Mouse (Mus musculus): Measurements from ENCODE around the gene Dchs2.

Gene Dchs2

DNA sequence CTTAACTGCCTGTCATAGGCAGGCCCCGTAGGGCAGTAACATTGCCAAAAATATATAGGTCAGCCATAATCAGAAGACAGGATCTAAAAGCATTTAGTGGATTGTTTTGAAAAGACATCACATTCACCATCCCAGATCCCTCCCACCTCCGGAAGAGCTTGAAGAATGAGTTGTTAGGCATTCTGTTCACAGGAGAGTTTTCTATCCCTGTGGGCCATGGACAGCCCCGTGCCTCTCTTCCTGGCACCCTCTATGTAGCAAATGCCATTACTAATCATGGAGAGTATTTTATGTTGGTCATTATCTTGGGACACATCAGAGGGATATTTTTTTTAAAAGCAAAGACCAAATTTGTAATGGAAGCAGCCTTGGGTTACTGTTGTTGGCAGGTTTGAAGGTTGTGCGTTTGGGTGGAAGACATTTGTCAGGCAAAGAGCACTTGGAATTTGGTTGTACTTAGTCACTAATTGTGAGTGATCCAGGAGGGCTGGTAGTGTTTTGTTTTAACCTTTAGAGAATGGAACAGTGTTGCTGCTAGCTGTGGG is 122.3 kb downstream of the Dchs2 start:
- no peak for DNase-seq (ENCODE audit: low read depth, low spot score)
- Histone ChIP-seq H3K36me3 (ENCODE audit: control insufficient read depth, insufficient read depth, low read length, poor library complexity, severe bottlenecking) (no peaks in the 10 kb centered on the region), H3K27me3 (ENCODE audit: control insufficient read depth, insufficient read depth, low read length, poor library complexity, severe bottlenecking) (no peaks in the 10 kb centered on the region)

DNA sequence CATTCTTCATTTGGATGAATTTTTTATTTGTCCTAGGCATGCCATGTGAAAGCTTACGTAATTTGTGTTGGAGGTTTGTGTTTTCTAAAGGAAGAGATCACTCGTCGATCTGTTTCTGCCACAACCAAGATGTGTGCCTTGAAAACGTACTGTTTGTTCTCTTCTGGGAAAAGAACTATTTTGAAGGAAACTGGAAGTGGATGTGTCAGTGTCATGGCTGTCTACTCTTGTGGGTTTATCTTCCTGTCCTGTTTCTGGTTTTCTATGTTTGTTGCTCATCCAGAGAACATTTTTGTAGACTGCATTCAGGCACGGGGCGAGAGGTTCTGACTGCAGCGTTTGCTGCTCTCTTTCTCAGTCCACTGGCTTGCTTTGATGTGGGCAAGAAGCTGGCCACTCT is 124.2 kb downstream of the Dchs2 start:
- DNase-seq (ENCODE audit: low read depth, low spot score), result no peak
- Histone ChIP-seq H3K27me3 (ENCODE audit: control insufficient read depth, insufficient read depth, low read length, poor library complexity, severe bottlenecking) (no peaks in the 10 kb centered on the region), H3K36me3 (ENCODE audit: control insufficient read depth, insufficient read depth, low read length, poor library complexity, severe bottlenecking) (no peaks in the 10 kb centered on the region)

DNA sequence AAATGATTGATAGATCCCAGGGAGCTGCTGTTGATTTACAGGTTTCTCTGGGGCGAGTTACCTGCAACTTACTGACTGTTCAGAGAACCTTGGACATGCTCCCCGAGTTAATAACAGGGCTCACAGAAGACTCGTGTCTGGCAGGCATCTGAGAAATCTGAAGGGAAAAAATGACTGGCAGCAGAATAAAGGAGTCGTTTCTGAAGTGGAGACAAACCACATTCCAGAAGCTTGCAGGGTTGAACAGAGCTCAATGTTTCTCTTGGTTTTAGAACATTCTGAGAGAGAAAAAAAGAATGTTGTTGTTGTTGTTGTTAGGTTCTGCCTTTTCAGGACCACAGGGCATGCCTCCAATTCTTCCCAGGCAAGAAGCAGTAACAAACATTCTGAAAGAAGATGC is 131.7 kb downstream of the Dchs2 start:
- no peak for DNase-seq (ENCODE audit: low read depth, low spot score)
- Histone ChIP-seq H3K36me3 (ENCODE audit: control insufficient read depth, insufficient read depth, low read length, poor library complexity, severe bottlenecking) (no peaks in the 10 kb centered on the region), H3K27me3 (ENCODE audit: control insufficient read depth, insufficient read depth, low read length, poor library complexity, severe bottlenecking) (no peaks in the 10 kb centered on the region)

DNA sequence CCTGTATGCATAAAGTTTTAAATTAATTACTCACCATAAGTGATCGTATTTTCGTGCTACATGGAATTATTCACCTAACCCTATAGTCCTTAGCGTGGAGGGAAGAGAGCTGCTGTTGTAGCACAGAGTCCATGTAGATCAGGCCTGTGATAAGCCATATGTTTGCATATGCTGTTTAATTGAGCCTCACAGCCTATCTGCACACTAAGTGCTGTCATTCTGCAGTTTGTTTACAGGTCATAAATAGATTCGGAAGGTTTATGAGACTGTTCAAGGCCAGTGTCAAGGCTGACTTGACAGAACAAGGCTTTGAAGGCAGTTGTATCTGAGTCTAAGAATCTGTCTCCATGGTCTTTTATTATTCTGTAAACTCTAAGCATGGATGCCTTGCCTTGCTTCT is 138.3 kb downstream of the Dchs2 start:
- no peaks in the 10 kb centered on the region for H3K27me3 ChIP-seq (ENCODE audit: control insufficient read depth, insufficient read depth, low read length, poor library complexity, severe bottlenecking)
- DNase-seq (ENCODE audit: low read depth, low spot score), result no peak
- no peaks in the 10 kb centered on the region for H3K36me3 ChIP-seq (ENCODE audit: control insufficient read depth, insufficient read depth, low read length, poor library complexity, severe bottlenecking)

DNA sequence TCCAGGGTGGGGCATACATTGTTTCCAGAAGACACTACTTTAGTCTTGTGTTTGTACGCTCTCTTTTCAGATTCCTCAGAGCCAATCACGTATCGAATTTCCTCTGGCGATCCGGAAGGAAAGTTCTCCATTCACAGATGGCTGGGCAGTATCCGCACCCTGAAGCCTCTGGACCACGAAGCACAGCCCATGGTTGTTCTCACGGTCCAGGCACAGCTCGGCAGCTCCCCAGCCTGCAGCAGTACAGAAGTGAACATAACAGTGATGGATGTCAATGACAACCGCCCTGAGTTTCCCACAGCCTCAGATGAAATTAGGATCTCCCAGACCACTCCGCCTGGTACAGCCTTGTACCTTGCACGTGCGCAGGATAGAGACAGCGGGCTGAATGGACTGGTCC is 142.5 kb downstream of the Dchs2 start:
- DNase-seq (ENCODE audit: low read depth, low spot score), result no peak
- Histone ChIP-seq H3K36me3 (ENCODE audit: control insufficient read depth, insufficient read depth, low read length, poor library complexity, severe bottlenecking) (no peaks in the 10 kb centered on the region), H3K27me3 (ENCODE audit: control insufficient read depth, insufficient read depth, low read length, poor library complexity, severe bottlenecking) (no peaks in the 10 kb centered on the region)

DNA sequence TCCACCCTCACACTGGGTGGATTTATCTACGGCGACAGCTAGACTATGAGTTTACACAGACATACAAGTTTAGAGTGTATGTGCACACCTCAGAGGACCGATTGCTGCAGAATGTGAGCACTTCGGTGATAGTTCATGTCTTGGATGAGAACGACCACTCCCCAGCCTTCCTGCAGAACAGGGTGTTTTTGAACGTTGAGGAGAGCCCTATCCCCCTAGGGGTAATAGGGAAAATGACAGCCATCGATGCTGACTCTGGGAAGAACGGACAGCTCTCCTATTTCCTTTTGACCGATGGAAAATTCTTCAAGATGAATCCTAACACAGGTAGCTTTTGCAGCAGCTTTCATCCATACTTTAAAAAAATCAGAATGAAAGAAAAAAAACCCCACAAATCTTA is 143.2 kb downstream of the Dchs2 start:
- no peaks in the 10 kb centered on the region for H3K27me3 ChIP-seq (ENCODE audit: control insufficient read depth, insufficient read depth, low read length, poor library complexity, severe bottlenecking)
- H3K36me3 ChIP-seq (ENCODE audit: control insufficient read depth, insufficient read depth, low read length, poor library complexity, severe bottlenecking), result no peaks in the 10 kb centered on the region
- no peak for DNase-seq (ENCODE audit: low read depth, low spot score)

DNA sequence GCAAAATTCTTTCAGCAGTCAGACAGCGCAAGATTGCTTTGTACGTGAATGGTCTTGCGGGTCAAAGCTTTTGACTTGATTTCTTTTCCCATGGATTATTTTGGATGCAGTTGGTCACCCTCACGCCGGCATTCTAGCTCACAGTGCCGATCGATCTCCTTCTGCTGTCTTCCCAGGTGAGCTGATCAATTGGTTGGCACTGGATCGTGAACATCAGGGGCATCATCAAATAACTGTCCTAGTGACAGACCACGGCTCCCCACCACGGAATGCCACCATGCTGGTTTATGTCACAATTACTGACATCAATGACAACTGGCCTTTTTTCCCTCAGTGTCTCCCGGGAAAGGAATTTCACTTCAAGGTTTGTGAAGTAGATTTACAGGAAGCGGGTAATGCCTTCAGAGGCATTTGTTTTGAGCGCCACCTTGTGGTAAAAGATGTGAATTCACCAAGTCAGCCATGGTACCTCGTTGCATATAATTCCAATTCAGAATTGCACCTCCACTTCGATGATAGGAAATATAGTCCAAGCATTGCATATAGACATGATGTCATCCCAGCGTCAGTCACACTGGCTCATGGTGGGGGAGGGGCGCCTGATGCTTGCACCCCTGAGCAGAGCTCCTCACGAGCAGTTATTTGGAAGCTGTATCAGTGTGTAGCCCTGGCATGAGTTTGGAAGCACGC is 146.0 kb downstream of the Dchs2 start:
- peak; percentile 36 for DNase-seq (ENCODE audit: low read depth, low spot score)
- no peaks in the 10 kb centered on the region for H3K36me3 ChIP-seq (ENCODE audit: control insufficient read depth, insufficient read depth, low read length, poor library complexity, severe bottlenecking)
- no peaks in the 10 kb centered on the region for H3K27me3 ChIP-seq (ENCODE audit: control insufficient read depth, insufficient read depth, low read length, poor library complexity, severe bottlenecking)

DNA sequence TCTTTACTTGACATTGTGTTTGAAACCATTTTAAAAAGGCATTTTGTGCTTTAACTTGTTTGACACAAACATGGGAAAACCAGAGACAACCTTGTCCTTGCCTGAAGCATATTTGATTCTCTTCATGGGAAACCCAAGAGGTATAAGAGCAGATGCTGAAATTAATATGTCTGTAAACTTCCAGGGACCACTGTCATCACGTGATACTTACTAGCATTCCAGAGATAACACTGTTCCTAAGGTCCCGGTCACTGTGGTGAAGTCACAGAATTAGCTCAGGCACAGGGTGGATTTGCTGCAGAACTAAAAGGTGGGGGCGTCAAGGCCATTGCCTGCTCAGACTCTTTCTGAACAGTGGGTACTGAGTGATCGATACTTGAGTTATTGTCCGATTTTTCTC is 148.0 kb downstream of the Dchs2 start:
- no peak for DNase-seq (ENCODE audit: low read depth, low spot score)
- H3K27me3 ChIP-seq (ENCODE audit: control insufficient read depth, insufficient read depth, low read length, poor library complexity, severe bottlenecking), result no peaks in the 10 kb centered on the region
- no peaks in the 10 kb centered on the region for H3K36me3 ChIP-seq (ENCODE audit: control insufficient read depth, insufficient read depth, low read length, poor library complexity, severe bottlenecking)

DNA sequence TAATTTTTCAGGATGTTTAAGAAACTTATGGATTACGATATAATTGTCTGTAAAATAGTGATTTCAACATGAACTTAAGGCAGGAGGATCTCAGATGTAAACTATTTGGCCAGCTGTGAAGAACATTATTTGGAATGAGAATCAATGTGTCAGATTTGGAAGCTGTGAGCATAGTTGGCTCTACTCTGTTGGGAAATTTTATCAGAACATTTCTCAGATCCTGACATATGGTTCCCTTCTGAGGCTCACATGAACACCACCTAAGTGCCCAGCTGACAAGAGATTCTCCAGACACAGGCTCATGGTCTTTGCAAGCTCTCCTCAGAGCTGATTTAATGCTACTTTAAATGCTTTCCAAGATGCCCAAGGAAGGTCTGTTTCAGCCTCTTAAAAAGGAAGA is 156.1 kb downstream of the Dchs2 start:
- no peaks in the 10 kb centered on the region for H3K36me3 ChIP-seq (ENCODE audit: control insufficient read depth, insufficient read depth, low read length, poor library complexity, severe bottlenecking)
- DNase-seq (ENCODE audit: low read depth, low spot score), result no peak

DNA sequence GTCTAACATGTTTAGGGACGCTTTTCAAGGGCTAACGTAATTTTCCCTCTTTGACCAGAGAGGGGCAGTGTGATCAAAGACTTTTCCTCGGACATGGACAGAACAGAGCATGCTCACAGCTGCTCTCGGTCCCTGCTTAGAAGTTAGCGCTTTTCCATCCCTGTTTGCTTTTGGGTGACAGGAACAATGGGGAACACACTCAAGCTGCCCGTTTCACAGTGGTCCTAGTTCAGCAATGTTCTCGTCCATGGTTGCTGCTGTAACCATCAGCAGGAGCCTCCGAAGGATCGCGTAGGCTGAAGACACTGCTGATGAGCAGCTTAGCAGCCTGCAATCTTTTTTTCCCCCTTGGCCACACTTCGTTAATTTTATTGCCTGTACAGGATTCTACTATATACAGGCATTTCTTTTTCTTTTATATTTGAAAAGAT is 159.2 kb downstream of the Dchs2 start:
- Histone ChIP-seq H3K36me3 (ENCODE audit: control insufficient read depth, insufficient read depth, low read length, poor library complexity, severe bottlenecking) (no peaks in the 10 kb centered on the region), H3K27me3 (ENCODE audit: control insufficient read depth, insufficient read depth, low read length, poor library complexity, severe bottlenecking) (no peaks in the 10 kb centered on the region)
- DNase-seq (ENCODE audit: low read depth, low spot score), result no peak

More for the DNA sequence above, 156.1 kb downstream of the Dchs2 start:
- H3K27me3 ChIP-seq (ENCODE audit: control insufficient read depth, insufficient read depth, low read length, poor library complexity, severe bottlenecking), result no peaks in the 10 kb centered on the region

DNA sequence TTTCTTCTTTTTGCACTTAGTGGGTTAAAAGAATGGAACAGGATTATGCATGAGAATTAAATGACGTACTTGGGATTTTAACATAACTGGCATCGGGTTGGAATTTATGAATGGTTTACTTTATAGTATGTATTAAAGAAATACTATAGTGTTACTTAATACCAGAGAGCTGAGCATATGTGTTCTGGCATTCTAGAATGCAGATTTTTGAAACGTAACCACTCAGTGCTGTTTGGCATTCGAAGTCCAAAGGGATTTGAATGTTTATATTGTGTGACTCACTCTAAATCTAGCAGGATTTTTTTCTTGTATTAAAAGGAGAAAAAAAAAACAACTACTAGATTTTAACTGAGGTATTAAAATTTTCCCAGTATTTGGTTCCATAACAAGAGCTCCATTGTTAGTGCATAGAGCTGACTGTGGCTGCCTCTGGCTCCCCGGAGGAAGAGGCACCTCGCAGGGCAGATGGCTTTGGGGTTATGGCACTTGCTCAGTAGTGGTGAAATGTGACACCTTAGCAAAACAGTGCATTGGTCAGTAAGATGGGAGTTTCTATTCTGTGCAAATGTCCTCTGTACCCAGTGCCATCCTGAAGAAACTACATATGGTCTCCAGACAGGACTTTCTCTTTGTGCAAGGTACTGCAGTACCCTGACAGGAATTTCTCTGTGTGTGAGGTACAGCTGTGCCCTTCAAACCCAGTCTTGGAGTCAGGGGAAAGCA is 160.5 kb downstream of the Dchs2 start:
- no peaks in the 10 kb centered on the region for H3K27me3 ChIP-seq (ENCODE audit: control insufficient read depth, insufficient read depth, low read length, poor library complexity, severe bottlenecking)
- no peak for DNase-seq (ENCODE audit: low read depth, low spot score)
- no peaks in the 10 kb centered on the region for H3K36me3 ChIP-seq (ENCODE audit: control insufficient read depth, insufficient read depth, low read length, poor library complexity, severe bottlenecking)

DNA sequence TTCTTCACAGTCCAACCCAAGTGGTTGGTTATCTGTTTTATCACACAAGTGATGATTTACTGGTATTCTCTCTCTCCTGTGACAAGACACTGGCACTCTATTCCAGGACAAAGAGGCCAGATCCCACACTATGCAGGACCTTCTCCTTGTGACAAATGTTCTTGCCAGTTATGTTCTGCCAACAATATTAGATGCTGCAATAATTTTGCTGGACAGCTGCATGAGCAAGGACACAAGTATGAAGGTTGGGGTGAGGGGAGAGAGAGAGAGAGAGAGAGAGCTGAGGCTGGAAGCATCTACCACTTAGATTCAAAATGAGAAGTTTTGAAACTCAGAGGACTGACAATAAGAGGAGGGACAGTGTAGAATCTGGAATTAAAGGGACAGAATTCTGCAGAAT is 162.7 kb downstream of the Dchs2 start:
- Histone ChIP-seq H3K27me3 (ENCODE audit: control insufficient read depth, insufficient read depth, low read length, poor library complexity, severe bottlenecking) (no peaks in the 10 kb centered on the region), H3K36me3 (ENCODE audit: control insufficient read depth, insufficient read depth, low read length, poor library complexity, severe bottlenecking) (no peaks in the 10 kb centered on the region)
- no peak for DNase-seq (ENCODE audit: low read depth, low spot score)

DNA sequence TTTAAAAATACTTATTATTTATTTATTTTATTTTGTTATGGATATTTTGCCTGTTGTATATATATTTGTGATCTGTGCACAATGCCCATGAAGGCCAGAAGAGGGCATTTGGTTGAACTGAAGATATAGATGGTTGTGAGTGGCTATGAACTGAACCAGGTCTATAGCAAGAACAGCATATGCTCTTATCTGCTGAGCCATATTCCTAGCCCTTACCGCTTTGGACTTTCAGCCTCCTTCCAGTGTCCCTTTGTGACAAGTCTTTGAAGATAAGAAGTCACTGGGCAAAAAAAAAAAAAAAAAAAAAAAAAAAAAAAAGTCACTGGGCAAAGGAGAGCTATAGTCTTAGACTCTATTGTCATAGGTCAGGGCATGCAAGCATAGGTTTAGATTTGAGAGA is 163.2 kb downstream of the Dchs2 start:
- H3K36me3 ChIP-seq (ENCODE audit: control insufficient read depth, insufficient read depth, low read length, poor library complexity, severe bottlenecking), result no peaks in the 10 kb centered on the region
- DNase-seq (ENCODE audit: low read depth, low spot score), result no peak
- H3K27me3 ChIP-seq (ENCODE audit: control insufficient read depth, insufficient read depth, low read length, poor library complexity, severe bottlenecking), result no peaks in the 10 kb centered on the region

DNA sequence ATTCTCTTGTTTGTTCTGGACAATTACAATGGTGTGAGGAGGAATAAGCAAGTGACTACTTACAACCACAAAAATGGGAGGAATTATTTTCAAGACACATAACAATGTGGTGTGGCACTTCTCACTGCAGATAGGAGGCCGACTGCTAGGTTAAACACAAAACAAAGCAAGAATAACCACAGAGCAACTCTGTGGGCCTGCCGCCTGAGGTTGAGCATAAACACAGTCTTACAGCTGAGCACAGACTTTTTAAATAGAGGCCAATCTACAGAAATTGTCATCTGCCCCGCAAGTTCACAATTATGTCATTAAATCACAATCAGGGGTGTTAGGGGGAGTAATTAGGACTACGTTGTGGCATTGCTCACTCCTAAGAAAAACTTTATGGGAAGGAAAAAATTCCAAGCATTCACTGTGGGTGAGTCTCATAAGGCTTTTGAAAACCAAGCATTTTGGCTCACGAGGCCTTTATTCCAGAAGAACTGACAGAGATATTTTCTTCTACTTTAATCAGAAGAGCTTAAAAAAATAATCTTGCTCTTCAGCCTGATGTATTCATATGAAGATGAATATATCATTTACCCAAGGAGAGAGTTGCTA is 172.1 kb downstream of the Dchs2 start:
- Histone ChIP-seq H3K36me3 (ENCODE audit: control insufficient read depth, insufficient read depth, low read length, poor library complexity, severe bottlenecking) (no peaks in the 10 kb centered on the region), H3K27me3 (ENCODE audit: control insufficient read depth, insufficient read depth, low read length, poor library complexity, severe bottlenecking) (no peaks in the 10 kb centered on the region)
- DNase-seq (ENCODE audit: low read depth, low spot score), result no peak

DNA sequence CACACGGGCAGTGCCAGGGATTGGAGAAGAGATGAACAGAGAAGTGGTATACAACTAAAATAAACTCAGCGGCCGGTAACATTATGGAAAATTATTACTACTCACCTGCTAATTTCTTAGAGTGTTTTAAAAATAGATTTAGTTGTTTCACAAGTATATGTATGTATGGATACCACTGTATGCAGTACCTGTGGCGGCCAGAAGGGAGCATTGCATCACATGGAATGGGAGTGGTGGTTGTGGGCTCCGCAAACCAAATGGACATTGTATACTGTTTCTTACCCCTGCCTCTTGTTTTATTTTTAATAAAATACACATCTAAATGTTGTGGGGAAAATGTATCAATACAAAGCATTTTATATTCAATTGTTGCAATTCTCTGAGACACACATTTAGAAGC is 176.1 kb downstream of the Dchs2 start:
- H3K27me3 ChIP-seq (ENCODE audit: control insufficient read depth, insufficient read depth, low read length, poor library complexity, severe bottlenecking), result no peaks in the 10 kb centered on the region
- no peaks in the 10 kb centered on the region for H3K36me3 ChIP-seq (ENCODE audit: control insufficient read depth, insufficient read depth, low read length, poor library complexity, severe bottlenecking)
- DNase-seq (ENCODE audit: low read depth, low spot score), result no peak

All from splenic B cell, adult 2 months (primary cell).